Mouse (Mus musculus) neural tube, embryonic 14.5 days (tissue): ENCODE measurements around the gene Lrrc3c. TPM values are rescaled to one million over a fixed set of nuclear protein-coding genes. Genes with fewer than 3 reads are reported as not detected.

Experiments
- ATAC-seq: fragments of 200-750 bp; cut with Nextera tagmentation; 2 replicates; pipeline ENCODE4 v1.8.0; 2017; ENCODE audit warnings: low read depth, mild to moderate bottlenecking, moderate TSS enrichment, moderate library complexity
- H3K27ac ChIP-seq: fragments of 300-500 bp; sonication (generic); 2 replicates; pipeline ENCODE4 v1.5.1; 2014; ENCODE audit warnings: low read depth, mild to moderate bottlenecking, control low read depth, low read length, moderate library complexity, mixed read lengths
- H3K27me3 ChIP-seq: fragments of 300-500 bp; sonication (generic); 2 replicates; pipeline ENCODE4 v1.6.1; 2014; ENCODE audit warnings: low read length; ENCODE audit not compliant: control insufficient read depth, insufficient read depth
- H3K36me3 ChIP-seq: fragments of 300-500 bp; sonication (generic); 2 replicates; pipeline ENCODE4 v1.6.1; 2014; ENCODE audit warnings: low read length, mixed read lengths; ENCODE audit not compliant: control insufficient read depth, insufficient read depth
- H3K4me1 ChIP-seq: fragments of 300-500 bp; sonication (generic); 2 replicates; pipeline ENCODE4 v1.6.1; 2014; ENCODE audit warnings: low read length; ENCODE audit not compliant: control insufficient read depth, insufficient read depth
- H3K4me2 ChIP-seq: fragments of 300-500 bp; sonication (generic); 2 replicates; pipeline ENCODE4 v1.6.1; 2014; ENCODE audit warnings: mild to moderate bottlenecking, low read depth, low read length, control low read depth
- H3K4me3 ChIP-seq: fragments of 300-500 bp; sonication (generic); 2 replicates; pipeline ENCODE4 v1.5.1; 2014; ENCODE audit warnings: low read depth, low read length, control low read depth, mixed read lengths
- H3K9ac ChIP-seq: fragments of 300-500 bp; sonication (generic); replicated peaks from 2 replicates; pipeline ENCODE4 v1.6.1; 2014; ENCODE audit warnings: low read depth, mild to moderate bottlenecking, control low read depth, low read length, mixed read lengths
- H3K9me3 ChIP-seq: fragments of 300-500 bp; sonication (generic); 2 replicates; pipeline ENCODE4 v1.6.1; 2016; ENCODE audit warnings: low read length; ENCODE audit not compliant: control insufficient read depth
- whole genome bisulfite sequencing: fragments of 180-500 bp; shearing (Covaris S2); extraction: QIAGEN DNeasy Blood & Tissue Kit; methylation state at CpG from one replicate; pipeline ENCODE4 v1.1.7; 2014; 5-methylcytosine and 5-hydroxymethylcytosine counted together
- polyA plus RNA-seq: library from polyadenylated mRNA; unstranded; fragments of >200 nt; fragmentation: Nextera tagmentation; extraction: Ambion mirVana; gene quantifications from 2 replicates; pipeline ENCODE4 v1.2.1, GENCODE M21; 2014

Gene Lrrc3c
- polyA plus RNA-seq, 1 experiment from 2014 or later: not detected

GRCm38 (mm10) chr11:98583571-98583970, 14.5 kb upstream of the Lrrc3c start:
- Histone ChIP-seq H3K9ac (no peak overlapping the region), H3K27ac (no peak overlapping the region), H3K4me1 (peaks cover 17% of the 10 kb centered on the region), H3K4me3 (no peak overlapping the region), H3K27me3 (no peaks in the 10 kb centered on the region), H3K36me3 (peaks cover 9% of the 10 kb centered on the region), H3K9me3 (no peaks in the 10 kb centered on the region), H3K4me2 (no peak overlapping the region)
- ATAC-seq: no peak
- WGBS: 25% methylated on average over 3 of the region's 3 CpGs

GRCm38 (mm10) chr11:98584146-98584545, 13.9 kb upstream of the Lrrc3c start:
- 56% methylated on average over 1 of the region's 1 CpGs for WGBS
- Histone ChIP-seq H3K27ac (no peak overlapping the region), H3K4me3 (no peak overlapping the region), H3K36me3 (peaks cover 9% of the 10 kb centered on the region), H3K9ac (no peak overlapping the region), H3K27me3 (no peaks in the 10 kb centered on the region), H3K4me2 (no peak overlapping the region), H3K4me1 (peaks cover 17% of the 10 kb centered on the region), H3K9me3 (no peaks in the 10 kb centered on the region)
- ATAC-seq: no peak

GRCm38 (mm10) chr11:98584629-98585177, 13.4 kb upstream of the Lrrc3c start:
- peaks cover 17% of the 10 kb centered on the region for H3K4me1 ChIP-seq
- no peaks in the 10 kb centered on the region for H3K9me3 ChIP-seq
- WGBS: 96% methylated on average over 6 of the region's 6 CpGs
- no peaks in the 10 kb centered on the region for H3K27me3 ChIP-seq
- peaks cover 9% of the 10 kb centered on the region for H3K36me3 ChIP-seq
- no peak overlapping the region for H3K27ac ChIP-seq
- ATAC-seq: no peak
- no peak overlapping the region for H3K9ac ChIP-seq
- H3K4me2 ChIP-seq: no peak overlapping the region
- H3K4me3 ChIP-seq: no peak overlapping the region

GRCm38 (mm10) chr11:98586087-98586891, 11.8 kb upstream of the Lrrc3c start:
- H3K4me1 ChIP-seq: peaks cover 17% of the 10 kb centered on the region
- H3K9ac ChIP-seq: peak overlapping the region; percentile 74
- ATAC-seq: peak; percentile 44; the same call in 1 of the 2 replicates
- H3K36me3 ChIP-seq: peaks cover 9% of the 10 kb centered on the region
- 3% methylated on average over 22 of the region's 22 CpGs for WGBS
- H3K27me3 ChIP-seq: no peaks in the 10 kb centered on the region
- no peaks in the 10 kb centered on the region for H3K9me3 ChIP-seq
- peak overlapping the region; percentile 65 for H3K4me2 ChIP-seq
- H3K27ac ChIP-seq: peak overlapping the region; percentile 69; the same call in 1 of the 2 replicates
- peak overlapping the region; percentile 82 for H3K4me3 ChIP-seq

- WGBS: under 1% methylated on average over 49 of the region's 49 CpGs
- H3K4me1 ChIP-seq: peaks cover 17% of the 10 kb centered on the region
- H3K9ac ChIP-seq: peak within 1 kb of the TSS; percentile 74
- H3K9me3 ChIP-seq: no peaks in the 10 kb centered on the region
- H3K27ac ChIP-seq: peak within 1 kb of the TSS; percentile 69
- H3K36me3 ChIP-seq: peaks cover 9% of the 10 kb centered on the region
- ATAC-seq: peak; percentile 96
- no peaks in the 10 kb centered on the region for H3K27me3 ChIP-seq
- H3K4me2 ChIP-seq: peak within 1 kb of the TSS; percentile 65
- peak within 1 kb of the TSS; percentile 82 for H3K4me3 ChIP-seq
Observed at GRCm38 (mm10) chr11:98586892-98587563, 11.1 kb upstream of the Lrrc3c start, which contains the start of gene Ormdl3. Gene Ormdl3 (minus strand): TSS chr11:98587368.

- 7% methylated on average over 20 of the region's 20 CpGs for WGBS
- peaks cover 7% of the 10 kb centered on the region for H3K36me3 ChIP-seq
Observed at GRCm38 (mm10) chr11:98587684-98588546, 10.2 kb upstream of the Lrrc3c start.

GRCm38 (mm10) chr11:98588833-98589281, 9.2 kb upstream of the Lrrc3c start:
- Histone ChIP-seq H3K9ac (no peak overlapping the region), H3K9me3 (no peaks in the 10 kb centered on the region), H3K4me1 (peaks cover 17% of the 10 kb centered on the region), H3K27me3 (no peaks in the 10 kb centered on the region), H3K27ac (no peak overlapping the region), H3K4me2 (no peak overlapping the region; the same call in 1 of the 2 replicates), H3K36me3 (no peaks in the 10 kb centered on the region), H3K4me3 (no peak overlapping the region)
- 58% methylated on average over 6 of the region's 6 CpGs for WGBS
- ATAC-seq: no peak

More at GRCm38 (mm10) chr11:98587684-98588546, 10.2 kb upstream of the Lrrc3c start:
- Histone ChIP-seq H3K4me2 (peak overlapping the region; percentile 65), H3K4me3 (peak overlapping the region; percentile 82), H3K9ac (0 out of 2 replicates have a peak overlapping the region, but pooled peaks have one; percentile 41), H3K4me1 (peaks cover 17% of the 10 kb centered on the region), H3K27ac (peak overlapping the region; percentile 69), H3K27me3 (no peaks in the 10 kb centered on the region), H3K9me3 (no peaks in the 10 kb centered on the region)
- peak; percentile 36; the same call in 1 of the 2 replicates for ATAC-seq

GRCm38 (mm10) chr11:98589306-98589705, 8.8 kb upstream of the Lrrc3c start:
- no peak overlapping the region for H3K4me2 ChIP-seq
- H3K4me3 ChIP-seq: no peak overlapping the region
- WGBS: 88% methylated on average over 8 of the region's 8 CpGs
- H3K27me3 ChIP-seq: no peaks in the 10 kb centered on the region
- no peak overlapping the region for H3K9ac ChIP-seq
- H3K36me3 ChIP-seq: no peaks in the 10 kb centered on the region
- H3K9me3 ChIP-seq: no peaks in the 10 kb centered on the region
- no peak overlapping the region for H3K27ac ChIP-seq
- ATAC-seq: no peak
- peaks cover 17% of the 10 kb centered on the region for H3K4me1 ChIP-seq
